Comparison of ENCODE assay signal across 18 mouse cellular contexts in genomic region chr13:35794774-35795173, GRCm38 (mm10).
DNase-seq lines count a peak whose midpoint lies in the region; ATAC-seq and TF ChIP-seq lines count a peak whose summit lies in the region.
"Had no signal": no experiment of that assay in that cellular context is flagged by ENCODE, and none has a peak within 500 bp of the region (broad histone marks: within the 10 kb centered on the region; RNA-seq: fewer than 3 reads in every experiment).

No protein-coding gene starts in this region.

- H3K4me2 ChIP-seq in heart, embryonic 15.5 days, result no peak overlapping the region
- H3K4me2 ChIP-seq in liver, embryonic 11.5 days, result peak overlapping the region; percentile 46; the same call in 1 of the 2 replicates
- H3K4me2 ChIP-seq in myocyte (ENCODE audit: low read depth), result no peak overlapping the region
- H3K4me2 ChIP-seq: embryonic facial prominence, embryonic 15.5 days; forebrain, embryonic 15.5 days; hindbrain, embryonic 14.5 days; limb, embryonic 12.5 days; neural tube, embryonic 13.5 days had no signal

- H3ac ChIP-seq in myocyte (ENCODE audit: control insufficient read depth, insufficient read length), result no peak overlapping the region

- peaks cover 58% of the 10 kb centered on the region for H3K79me2 ChIP-seq in myocyte (ENCODE audit: control insufficient read depth, insufficient read depth)

- ATAC-seq in heart, embryonic 15.5 days (replicated peaks; ENCODE audit: insufficient number of reproducible peaks, insufficient read depth, low FRiP score, low read depth), result no peak
- ATAC-seq in liver, embryonic 11.5 days (replicated peaks; ENCODE audit: low FRiP score), result no peak
- ATAC-seq: forebrain, embryonic 15.5 days; intestine, embryonic 16.5 days; lung, postnatal 0 days had no signal

- intact Hi-C loops in heart, postnatal 36 days (cut with DNase I), result loop anchor here (5.0 kb wide), 1 partner anchor 113 kb away; the partner anchor contains the start of gene Rpp40
- intact Hi-C loops in left cerebral cortex, postnatal 10 days (cut with DNase I), result no loop called here

- H3K4me1 ChIP-seq in heart, embryonic 15.5 days (replicated peaks), result peaks cover 92% of the 10 kb centered on the region
- peaks cover 67% of the 10 kb centered on the region for H3K4me1 ChIP-seq in liver, embryonic 11.5 days (replicated peaks; ENCODE audit: control insufficient read depth, insufficient read depth, low read length)
- H3K4me1 ChIP-seq: forebrain, embryonic 15.5 days had no signal

- no peaks in the 10 kb centered on the region for H3K27me3 ChIP-seq in heart, embryonic 15.5 days
- no peaks in the 10 kb centered on the region for H3K27me3 ChIP-seq in liver, embryonic 11.5 days (replicated peaks; ENCODE audit: control insufficient read depth, insufficient read depth, low read length)
- H3K27me3 ChIP-seq in myocyte (ENCODE audit: control insufficient read depth, insufficient read depth, insufficient read length), result no peaks in the 10 kb centered on the region
- H3K27me3 ChIP-seq: embryonic facial prominence, embryonic 15.5 days; forebrain, embryonic 15.5 days; limb, embryonic 12.5 days; neural tube, embryonic 13.5 days had no signal

- H3K27ac ChIP-seq in heart, embryonic 15.5 days, result peak overlapping the region; percentile 86; the same call in 1 of the 2 replicates
- H3K27ac ChIP-seq in liver, embryonic 11.5 days (ENCODE audit: low read depth, low read length), result peak overlapping the region; percentile 41
- H3K27ac ChIP-seq: embryonic facial prominence, embryonic 15.5 days; forebrain, embryonic 15.5 days; hindbrain, embryonic 14.5 days; limb, embryonic 12.5 days; neural tube, embryonic 13.5 days had no signal

- DNase-seq in gastrocnemius, adult 18-20 months (ENCODE audit: low spot score), result peak; percentile 70
- DNase-seq in gastrocnemius, postnatal 4 days (ENCODE audit: low spot score in 2 of 2), result no peak
- no peak for DNase-seq in heart, postnatal 36 days
- DNase-seq in liver, embryonic 11.5 days (ENCODE audit: low spot score), result no peak
- no peak for DNase-seq in B cell, adult 2 months
- no peak for DNase-seq in left cerebral cortex, postnatal 10 days (ENCODE audit: extremely low spot score in 1 of 2, low spot score in 2 of 2)
- DNase-seq: cerebellum, adult 8-10 months; kidney, postnatal 36 days; thymus, postnatal 4 days had no signal

- no peak overlapping the region for H3K9ac ChIP-seq in heart, embryonic 15.5 days
- H3K9ac ChIP-seq in liver, embryonic 11.5 days (ENCODE audit: low read depth, low read length), result no peak overlapping the region
- H3K9ac ChIP-seq: embryonic facial prominence, embryonic 15.5 days; forebrain, embryonic 15.5 days; hindbrain, embryonic 14.5 days; limb, embryonic 12.5 days; neural tube, embryonic 13.5 days had no signal

- 53% methylated on average over 4 of the region's 4 CpGs for WGBS in heart, embryonic 15.5 days
- WGBS in liver, embryonic 11.5 days, result 70% methylated on average over 4 of the region's 4 CpGs

- TF ChIP-seq POLR2A in myocyte (IDR thresholded peaks at IDR 0.05; ENCODE audit: insufficient read length, low read depth), result no peak

- no peak overlapping the region for H3K4me3 ChIP-seq in heart, embryonic 15.5 days
- H3K4me3 ChIP-seq in liver, embryonic 11.5 days (ENCODE audit: low read depth, low read length), result no peak overlapping the region
- H3K4me3 ChIP-seq in myocyte, result no peak overlapping the region
- H3K4me3 ChIP-seq: embryonic facial prominence, embryonic 15.5 days; forebrain, embryonic 15.5 days; limb, embryonic 12.5 days; neural tube, embryonic 13.5 days had no signal

- no peaks in the 10 kb centered on the region for H3K36me3 ChIP-seq in heart, embryonic 15.5 days
- H3K36me3 ChIP-seq in liver, embryonic 11.5 days (ENCODE audit: control insufficient read depth, insufficient read depth, low read length), result no peaks in the 10 kb centered on the region
- no peaks in the 10 kb centered on the region for H3K36me3 ChIP-seq in myocyte (ENCODE audit: control insufficient read depth, insufficient read depth)
- H3K36me3 ChIP-seq: embryonic facial prominence, embryonic 15.5 days; forebrain, embryonic 15.5 days; limb, embryonic 12.5 days; neural tube, embryonic 13.5 days had no signal

- H3K9me3 ChIP-seq in heart, embryonic 15.5 days (replicated peaks), result no peaks in the 10 kb centered on the region
- H3K9me3 ChIP-seq in liver, embryonic 11.5 days (ENCODE audit: control insufficient read depth, low read length), result no peaks in the 10 kb centered on the region
- H3K9me3 ChIP-seq: embryonic facial prominence, embryonic 15.5 days; forebrain, embryonic 15.5 days; limb, embryonic 12.5 days; neural tube, embryonic 13.5 days had no signal

TF ChIP-seq in myocyte, 11 proteins besides CTCF, POLR2A, EP300 and RAD21:
- TF ChIP-seq CEBPB (IDR thresholded peaks at IDR 0.05; ENCODE audit: insufficient read depth, poor library complexity, severe bottlenecking), result no peak
- TF ChIP-seq REST (IDR thresholded peaks at IDR 0.05; ENCODE audit: insufficient read depth, insufficient read length), result no peak
- no peak for TF ChIP-seq MAX (IDR thresholded peaks at IDR 0.05; ENCODE audit: low read depth)
- no peak for TF ChIP-seq SRF (IDR thresholded peaks at IDR 0.05; ENCODE audit: control insufficient read depth, insufficient read length, low read depth)
- TF ChIP-seq MYOD1 (IDR thresholded peaks at IDR 0.05; ENCODE audit: control insufficient read depth in 1 of 3, insufficient read length in 2 of 3, low read depth in 2 of 3), result peak; percentile 39 to 94 (median 46)
- TF ChIP-seq TCF3 (IDR thresholded peaks at IDR 0.05; ENCODE audit: insufficient read length, low read depth), result peak; percentile 37
- TF ChIP-seq E2F4 (IDR thresholded peaks at IDR 0.05; ENCODE audit: insufficient read depth), result no peak
- TF ChIP-seq MYOG (IDR thresholded peaks at IDR 0.05; ENCODE audit: control insufficient read depth in 1 of 3, insufficient read depth in 1 of 3, insufficient read length in 2 of 3, low read depth in 2 of 3), result peak in 2 of 3 experiments; percentile 61 to 81
- TF ChIP-seq POLR2AphosphoS2 (IDR thresholded peaks at IDR 0.05; ENCODE audit: insufficient read length, low read depth), result no peak
- TF ChIP-seq TCF12 (IDR thresholded peaks at IDR 0.05; ENCODE audit: insufficient read depth, poor library complexity, severe bottlenecking), result peak; percentile 7
- TF ChIP-seq USF1 (IDR thresholded peaks at IDR 0.05; ENCODE audit: low read depth), result no peak
